Mouse (Mus musculus): ENCODE measurements around the gene Tex37.

The Tex37 gene

DNA sequence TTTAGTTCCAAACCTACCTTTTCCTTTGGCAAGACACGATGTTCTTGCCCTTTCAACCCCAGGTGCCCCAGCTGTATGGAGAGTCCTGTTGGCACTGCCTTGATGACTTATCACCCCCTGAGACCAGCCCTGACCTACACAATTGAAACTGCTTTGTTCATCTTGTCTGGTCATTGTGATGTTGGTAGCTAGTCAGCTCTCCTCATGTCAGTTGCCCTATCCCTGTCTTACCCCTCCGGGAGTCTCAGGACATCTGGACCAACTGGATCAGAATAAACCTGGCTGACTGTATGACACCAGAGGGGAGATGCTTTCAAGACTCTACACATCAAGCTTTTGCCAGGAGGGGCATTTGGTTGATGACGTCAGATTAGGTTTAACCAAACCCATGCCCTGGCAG is at the start of gene Tex37:
Gene Tex37, minus strand, starts transcription at position 101 of the 400 bp plus-strand sequence.
- DNase-seq (ENCODE audit: low read depth, low spot score), result no peak

DNA sequence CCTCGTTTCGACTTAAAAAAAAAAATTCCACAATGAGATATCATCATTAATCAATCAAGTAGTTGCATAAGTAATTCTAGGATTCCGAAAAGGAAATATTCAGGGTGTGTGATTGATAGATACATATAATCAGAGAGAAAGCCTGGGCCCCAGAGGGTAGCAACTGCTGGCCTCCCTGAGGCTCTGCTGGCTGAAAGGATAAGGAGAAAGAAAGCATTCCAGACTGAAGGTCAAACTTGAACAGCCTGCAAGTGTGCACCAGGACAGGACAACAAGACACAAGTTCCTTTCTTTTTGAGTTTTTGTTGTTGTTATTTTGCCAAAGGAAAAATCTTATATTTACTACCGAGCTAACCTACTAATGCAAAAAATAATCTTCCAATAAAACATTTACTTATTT is 49.6 kb upstream of the Tex37 start:
- DNase-seq (ENCODE audit: low read depth, low spot score), result no peak

DNA sequence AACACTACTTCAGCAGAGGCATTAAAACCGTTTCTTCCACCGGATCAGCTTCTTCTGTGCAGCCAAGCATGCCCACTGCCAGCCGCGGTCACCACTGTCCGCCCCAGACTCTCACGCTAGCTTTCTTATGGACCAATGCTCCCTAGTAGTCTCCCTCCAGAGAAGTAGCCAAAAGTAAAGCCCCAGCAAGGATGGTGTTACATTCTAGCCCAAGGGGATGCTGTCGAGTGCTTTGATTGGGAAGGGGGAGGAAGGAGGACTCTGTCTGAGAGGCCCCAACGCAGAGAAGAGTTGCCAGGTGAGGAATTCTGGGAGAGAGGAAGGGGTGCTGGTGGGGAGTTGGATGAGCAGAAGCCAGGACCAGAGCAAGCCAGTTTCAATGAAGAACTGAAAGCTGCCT is 48.7 kb upstream of the Tex37 start:
- DNase-seq (ENCODE audit: low read depth, low spot score), result peak; percentile 83

DNA sequence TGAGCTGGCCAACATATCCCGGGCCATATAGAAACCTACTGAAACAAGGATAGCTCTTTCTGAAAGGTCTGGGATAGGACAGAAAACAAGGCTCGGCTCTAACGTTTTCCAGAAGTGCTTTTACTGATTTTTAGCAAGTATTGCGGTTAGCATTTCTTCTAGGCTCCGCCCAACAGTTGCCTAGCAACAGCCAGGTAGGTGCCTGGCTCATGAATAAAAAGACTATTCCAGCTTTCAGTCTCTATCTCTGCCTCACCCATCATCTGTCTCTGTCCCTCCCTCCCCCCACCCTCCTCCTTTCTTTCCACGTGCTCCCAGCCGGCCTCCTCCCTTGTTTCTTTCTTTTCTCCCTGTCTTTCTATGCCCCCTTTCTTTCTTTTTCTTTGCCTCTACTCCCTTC is 47.0 kb upstream of the Tex37 start:
- peak; percentile 79 for DNase-seq (ENCODE audit: low read depth, low spot score)

DNA sequence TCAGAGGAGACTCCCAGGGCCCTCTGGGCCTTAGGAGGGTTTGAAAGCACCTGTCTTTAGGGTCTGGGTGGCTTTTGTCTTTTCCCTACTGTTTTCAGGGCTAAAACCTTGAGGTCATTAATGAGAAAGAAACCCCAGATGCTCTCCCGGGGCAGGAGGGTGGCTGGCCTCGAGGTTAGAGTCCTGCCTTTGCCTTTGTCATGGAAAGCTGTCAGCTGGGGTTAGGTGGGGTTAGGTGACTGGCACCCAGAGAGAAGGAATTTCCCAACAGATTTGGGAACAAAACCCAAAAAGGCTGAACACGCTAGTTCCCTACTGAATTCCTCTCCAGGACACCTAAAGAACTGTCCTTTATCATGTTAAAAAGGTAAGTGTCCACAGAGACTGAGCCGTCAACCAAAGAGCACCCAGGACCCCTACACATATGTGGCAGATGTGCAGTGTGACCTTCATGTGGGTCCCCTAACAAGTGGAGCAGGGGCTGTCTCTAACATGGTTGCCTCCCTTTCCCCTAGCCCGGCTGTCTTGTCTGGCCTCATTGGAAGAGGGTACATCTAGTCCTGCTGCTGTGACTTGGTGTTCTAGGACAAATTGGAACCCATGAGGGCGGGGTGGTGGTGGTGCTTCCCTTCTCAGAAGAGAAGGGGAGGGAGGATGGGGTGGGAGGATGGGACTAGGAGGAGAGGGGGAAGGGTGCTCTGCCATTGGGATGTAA is 45.5 kb upstream of the Tex37 start:
- peak; percentile 97 for DNase-seq (ENCODE audit: low read depth, low spot score)

GRCm38 (mm10) chr6:70957341-70957940 is 38.7 kb upstream of the Tex37 start:
- DNase-seq (ENCODE audit: low read depth, low spot score), result no peak

DNA sequence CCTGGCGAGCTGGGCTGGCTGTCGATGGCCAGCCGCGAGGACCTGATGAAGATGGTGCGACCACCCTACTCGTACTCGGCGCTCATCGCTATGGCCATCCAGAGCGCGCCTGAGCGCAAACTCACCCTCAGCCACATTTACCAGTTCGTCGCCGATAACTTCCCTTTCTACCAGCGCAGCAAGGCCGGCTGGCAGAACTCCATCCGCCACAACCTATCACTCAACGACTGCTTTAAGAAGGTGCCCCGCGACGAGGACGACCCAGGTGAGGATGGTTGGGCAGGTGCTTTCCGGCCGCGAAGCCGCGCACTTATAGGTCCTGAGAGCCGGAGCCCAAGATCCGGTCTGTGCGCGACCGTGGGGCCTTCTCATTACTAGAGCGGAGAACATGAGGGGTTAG is 38.2 kb upstream of the Tex37 start:
- DNase-seq (ENCODE audit: low read depth, low spot score), result peak; percentile 25

DNA sequence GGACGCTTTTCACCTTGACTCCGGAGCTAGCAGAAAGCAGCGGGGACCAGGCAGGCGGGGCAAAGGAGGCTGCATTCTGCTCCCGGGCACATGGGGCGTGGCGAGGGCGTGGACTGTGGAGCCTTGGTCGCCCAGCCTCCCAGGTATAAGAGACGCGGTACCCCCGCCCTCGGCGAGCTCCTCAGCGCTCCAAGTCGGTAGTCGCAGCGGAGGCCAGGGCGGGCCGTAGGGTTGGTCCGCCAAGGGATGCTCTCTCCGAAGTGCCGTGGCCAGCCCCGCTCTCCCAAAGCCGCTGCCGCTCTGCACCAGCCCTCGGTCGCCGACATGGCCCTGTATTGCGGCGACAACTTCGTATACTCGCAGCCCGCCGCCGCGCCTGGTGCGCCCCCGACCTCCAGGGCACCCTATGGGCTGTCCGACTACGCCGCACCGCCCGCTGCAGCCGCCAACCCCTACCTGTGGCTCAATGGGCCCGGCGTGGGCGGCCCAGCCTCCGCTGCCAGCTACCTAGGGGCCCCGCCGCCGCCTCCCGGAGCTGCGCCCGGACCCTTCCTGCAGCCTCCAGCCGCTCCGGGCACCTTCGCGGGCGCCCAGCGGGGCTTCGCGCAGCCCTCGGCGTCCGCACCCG is 37.7 kb upstream of the Tex37 start, which contains the start of gene Foxi3:
Gene Foxi3, plus strand, starts transcription at position 247 of the 628 bp plus-strand sequence.
- peak; percentile 91 for DNase-seq (ENCODE audit: low read depth, low spot score)

- DNase-seq (ENCODE audit: low read depth, low spot score), result no peak
These were observed 37.1 kb upstream of the Tex37 start for GRCm38 (mm10) chr6:70955841-70956240.

- no peak for DNase-seq (ENCODE audit: low read depth, low spot score)
These were observed 36.6 kb upstream of the Tex37 start for GRCm38 (mm10) chr6:70955291-70955800.

- peak; percentile 31 for DNase-seq (ENCODE audit: low read depth, low spot score)
These were observed 35.3 kb upstream of the Tex37 start for GRCm38 (mm10) chr6:70954040-70954439.

- no peak for DNase-seq (ENCODE audit: low read depth, low spot score)
These were observed 34.5 kb upstream of the Tex37 start for GRCm38 (mm10) chr6:70953274-70953673.

- peak; percentile 59 for DNase-seq (ENCODE audit: low read depth, low spot score)
These were observed 13.1 kb upstream of the Tex37 start for GRCm38 (mm10) chr6:70931801-70932200.

GRCm38 (mm10) chr6:70921274-70922074 is 2.7 kb upstream of the Tex37 start:
- peak; percentile 64 for DNase-seq (ENCODE audit: low read depth, low spot score)

GRCm38 (mm10) chr6:70912396-70912765 is 6.3 kb downstream of the Tex37 start:
- no peak for DNase-seq (ENCODE audit: low read depth, low spot score)

DNA sequence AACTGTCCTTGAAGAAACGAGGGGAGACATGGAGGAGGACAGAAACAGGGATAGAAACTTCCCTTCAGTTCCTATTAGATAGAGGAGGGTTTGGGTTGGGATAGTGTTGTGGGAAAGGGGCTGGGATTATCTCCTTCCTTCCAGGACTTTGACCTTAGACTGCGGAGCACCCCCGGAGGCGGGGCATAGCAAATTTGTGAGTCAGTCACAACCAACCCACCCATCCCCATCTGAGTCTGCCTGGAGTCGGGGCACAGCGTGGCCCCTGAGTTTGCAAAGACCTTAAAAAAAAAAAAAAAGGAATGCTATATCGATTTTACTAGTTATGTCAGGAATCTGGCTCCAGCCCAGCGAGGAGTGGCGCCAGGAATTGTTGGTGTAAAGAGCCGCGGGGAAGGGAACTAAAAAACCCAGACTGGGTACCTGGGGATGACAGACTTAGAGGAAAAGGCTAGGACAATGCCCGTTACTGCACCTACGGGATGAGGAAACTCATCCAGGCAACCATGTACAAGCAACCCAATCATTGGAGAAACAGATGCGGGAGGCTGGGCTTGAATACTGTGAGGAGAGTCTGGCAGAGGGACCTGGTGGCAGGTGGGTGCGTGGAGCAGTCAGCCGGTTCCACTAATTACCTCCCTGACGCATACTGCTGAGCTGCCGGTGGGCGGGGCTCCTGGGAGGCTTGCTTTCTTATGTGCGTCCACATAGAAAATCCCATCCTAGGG is 6.9 kb downstream of the Tex37 start:
- DNase-seq (ENCODE audit: low read depth, low spot score), result peak; percentile 22

- DNase-seq (ENCODE audit: low read depth, low spot score), result no peak
These were observed 8.4 kb downstream of the Tex37 start for GRCm38 (mm10) chr6:70910285-70910684.

GRCm38 (mm10) chr6:70909572-70909971 is 9.2 kb downstream of the Tex37 start:
- no peak for DNase-seq (ENCODE audit: low read depth, low spot score)

GRCm38 (mm10) chr6:70903689-70904088 is 15.0 kb downstream of the Tex37 start:
- no peak for DNase-seq (ENCODE audit: low read depth, low spot score)

- DNase-seq (ENCODE audit: low read depth, low spot score), result no peak
These were observed 19.1 kb downstream of the Tex37 start for GRCm38 (mm10) chr6:70899594-70900003.

DNA sequence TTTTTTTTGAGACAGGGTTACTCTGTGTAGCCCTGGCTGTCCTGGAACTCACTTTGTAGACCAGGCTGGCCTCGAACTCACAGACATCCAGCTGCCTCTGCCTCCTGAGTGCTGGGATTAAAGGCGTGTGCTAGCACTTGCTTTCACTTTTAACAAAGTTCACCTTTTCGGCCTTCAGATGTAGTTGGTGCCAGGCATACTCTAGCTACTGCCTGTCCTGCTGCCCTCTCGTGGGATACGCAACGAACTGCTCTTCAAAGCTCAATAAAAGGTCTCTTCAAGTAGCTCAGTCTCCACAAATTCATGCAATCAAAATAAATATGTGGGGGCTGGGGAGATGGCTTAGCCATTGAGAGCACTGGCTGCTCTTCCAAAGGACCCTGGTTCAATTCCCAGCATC is 20.6 kb downstream of the Tex37 start:
- peak; percentile 59 for DNase-seq (ENCODE audit: low read depth, low spot score)
